Mouse (Mus musculus) E14TG2a.4 (cell line): ENCODE results near the gene Ogfod1.
A peak's percentile ranks its signal among the peaks of the same experiment; 100 is the strongest.

ENCODE experiments used
- H3K27me3 ChIP-seq: 2 replicates; pipeline ENCODE4 v1.6.1; 2014; ENCODE audit warnings: low read length, control low read depth; ENCODE audit not compliant: insufficient read depth
- H3K36me3 ChIP-seq: 2 replicates; pipeline ENCODE4 v1.6.1; 2014; ENCODE audit warnings: low read length, control low read depth; ENCODE audit not compliant: insufficient read depth
- H3K4me1 ChIP-seq: replicated peaks from 2 replicates; pipeline ENCODE4 v1.6.1; 2014; ENCODE audit warnings: low read depth, low read length, control low read depth
- H3K4me3 ChIP-seq: replicated peaks from 2 replicates; pipeline ENCODE4 v1.5.1; 2014; ENCODE audit warnings: mild to moderate bottlenecking, low read length
- H3K9me3 ChIP-seq: 2 replicates; pipeline ENCODE4 v1.6.1; 2014; ENCODE audit warnings: low read length, control low read depth
- CTCF ChIP-seq: conservative IDR thresholded peaks from 2 replicates; pipeline ENCODE4 v1.5.1; 2014; ENCODE audit warnings: low read length
- NANOG ChIP-seq: IDR thresholded peaks from 2 replicates; pipeline ENCODE4 v1.6.1; 2014; ENCODE audit warnings: borderline replicate concordance, low read length, mixed read lengths
- POU5F1 ChIP-seq: IDR thresholded peaks from 2 replicates; pipeline ENCODE4 v1.6.1; 2014; ENCODE audit warnings: low read length, borderline replicate concordance

Ogfod1 gene

GRCm38 (mm10) chr8:94094281-94094680 lies 57.3 kb downstream of the Ogfod1 start:
- Histone ChIP-seq H3K4me3 (no peak overlapping the region), H3K27me3 (no peaks in the 10 kb centered on the region), H3K36me3 (no peaks in the 10 kb centered on the region), H3K4me1 (peaks cover 36% of the 10 kb centered on the region), H3K9me3 (no peaks in the 10 kb centered on the region)
- no peak for TF ChIP-seq POU5F1
- peak; percentile 57 for TF ChIP-seq CTCF
- TF ChIP-seq NANOG, result no peak

DNA sequence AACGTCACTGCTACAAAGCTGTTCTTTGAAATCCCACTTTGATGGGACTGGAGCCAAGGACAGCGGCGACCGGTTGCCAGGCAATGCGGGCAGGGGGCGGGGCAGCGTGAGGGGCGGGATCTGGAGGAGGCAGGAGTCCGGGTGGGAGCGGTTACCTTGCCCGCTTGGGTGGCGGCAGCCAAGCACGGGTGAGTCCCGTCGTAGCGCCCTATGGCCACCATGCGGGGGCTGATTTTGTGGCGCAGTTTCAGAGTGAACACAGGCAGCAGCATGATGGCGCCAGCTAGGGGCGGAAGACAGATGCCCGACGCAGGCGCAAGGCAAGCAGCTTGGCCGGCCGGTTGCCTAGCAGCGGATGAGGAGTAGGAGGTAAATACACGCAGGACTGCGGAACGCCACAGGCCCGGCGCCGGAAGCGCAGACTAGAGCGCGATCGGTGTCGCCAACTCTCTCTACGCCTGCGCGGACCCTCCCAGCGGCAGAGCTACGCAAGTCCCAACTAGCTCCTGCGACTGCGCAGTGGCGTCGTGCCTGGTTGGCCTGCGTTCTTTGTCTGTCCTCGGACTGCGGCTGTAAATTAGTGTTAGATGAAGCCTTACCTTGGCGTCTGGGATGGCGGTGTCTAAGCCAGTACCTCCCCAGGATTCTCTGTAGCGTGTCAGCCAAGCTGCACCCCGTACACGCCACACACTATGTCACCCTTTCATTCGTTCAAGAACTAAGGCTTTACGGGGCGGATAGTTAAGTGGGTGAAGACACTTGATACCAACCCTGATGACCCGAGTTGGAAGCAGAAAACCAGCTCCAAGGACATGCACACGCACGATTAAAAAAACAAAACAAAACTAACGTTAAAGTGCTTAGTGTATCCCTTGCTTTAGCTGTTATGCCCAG lies 61.3 kb downstream of the Ogfod1 start, which contains the start of gene Bbs2:
TSS of gene Bbs2 (minus strand) at position 848 of the 894 bp plus-strand sequence.
- Histone ChIP-seq H3K27me3 (peaks cover 18% of the 10 kb centered on the region), H3K36me3 (no peaks in the 10 kb centered on the region), H3K4me1 (peaks cover 18% of the 10 kb centered on the region), H3K9me3 (no peaks in the 10 kb centered on the region), H3K4me3 (peak within 1 kb of the TSS; percentile 85)
- TF ChIP-seq CTCF (no peak; the same call in 1 of the 2 replicates), POU5F1 (no peak), NANOG (no peak)

GRCm38 (mm10) chr8:94098996-94099395 lies 62.0 kb downstream of the Ogfod1 start:
- Histone ChIP-seq H3K9me3 (no peaks in the 10 kb centered on the region), H3K4me3 (peak overlapping the region; percentile 85), H3K27me3 (peaks cover 23% of the 10 kb centered on the region), H3K36me3 (no peaks in the 10 kb centered on the region), H3K4me1 (peaks cover 14% of the 10 kb centered on the region)
- no peak for TF ChIP-seq POU5F1
- TF ChIP-seq NANOG, result no peak
- no peak for TF ChIP-seq CTCF

DNA sequence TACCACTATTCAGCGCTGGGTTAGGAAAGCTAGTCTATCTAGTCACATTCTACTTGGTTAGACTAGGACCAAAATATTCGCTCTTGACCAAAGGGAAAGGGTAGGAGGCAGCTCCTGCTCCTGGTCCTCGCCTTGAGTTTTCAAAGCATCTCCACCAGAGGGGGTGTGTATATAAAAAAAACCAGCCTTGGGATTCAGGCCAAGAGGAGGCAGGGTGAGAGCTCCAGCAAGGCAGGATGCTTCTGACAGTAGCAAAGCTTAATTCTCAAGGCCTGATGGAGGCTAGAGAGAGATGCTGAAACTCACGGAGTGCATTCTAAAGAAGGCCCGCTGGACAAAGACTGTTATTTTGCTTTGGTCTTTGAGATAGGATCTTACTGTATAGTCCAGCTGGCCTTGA lies 67.1 kb downstream of the Ogfod1 start:
- H3K4me1 ChIP-seq, result peaks cover 4% of the 10 kb centered on the region
- no peaks in the 10 kb centered on the region for H3K36me3 ChIP-seq
- TF ChIP-seq NANOG (no peak), CTCF (no peak), POU5F1 (no peak)
- no peaks in the 10 kb centered on the region for H3K9me3 ChIP-seq
- no peak overlapping the region for H3K4me3 ChIP-seq
- peaks cover 23% of the 10 kb centered on the region for H3K27me3 ChIP-seq

DNA sequence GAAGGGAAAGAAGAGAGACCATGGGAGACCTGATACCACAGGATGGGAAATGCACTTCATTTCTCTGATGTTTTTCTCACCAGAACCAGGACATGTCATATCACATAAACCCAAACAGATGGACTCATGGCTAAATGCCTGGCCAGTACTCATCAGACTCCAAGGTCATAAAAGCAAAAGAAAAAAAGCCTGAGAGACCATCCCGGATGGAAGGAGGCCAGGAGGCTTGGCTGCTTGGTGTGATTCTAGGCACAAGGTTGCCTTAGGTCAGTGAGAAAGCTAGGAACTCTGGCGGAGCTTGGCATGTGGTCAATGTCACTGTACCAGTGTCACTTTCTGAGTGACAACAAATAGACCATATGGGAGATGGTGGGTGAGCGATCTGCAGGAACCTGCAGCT lies 70.9 kb downstream of the Ogfod1 start:
- TF ChIP-seq CTCF (no peak), POU5F1 (no peak), NANOG (no peak)

GRCm38 (mm10) chr8:94109396-94109795 lies 72.4 kb downstream of the Ogfod1 start:
- H3K9me3 ChIP-seq, result no peaks in the 10 kb centered on the region
- H3K27me3 ChIP-seq, result no peaks in the 10 kb centered on the region
- peaks cover 15% of the 10 kb centered on the region for H3K4me1 ChIP-seq
- no peaks in the 10 kb centered on the region for H3K36me3 ChIP-seq
- TF ChIP-seq POU5F1, result no peak
- no peak for TF ChIP-seq NANOG
- TF ChIP-seq CTCF, result no peak
- H3K4me3 ChIP-seq, result no peak overlapping the region

More for the DNA sequence above, 70.9 kb downstream of the Ogfod1 start:
- Histone ChIP-seq H3K4me3 (no peak overlapping the region), H3K9me3 (no peaks in the 10 kb centered on the region), H3K27me3 (peaks cover 8% of the 10 kb centered on the region; the same call in 1 of the 2 replicates), H3K4me1 (0 out of 2 replicates have a peak, but pooled peaks cover 7% of the 10 kb centered on the region), H3K36me3 (no peaks in the 10 kb centered on the region)

GRCm38 (mm10) chr8:94109835-94110234 lies 72.8 kb downstream of the Ogfod1 start:
- Histone ChIP-seq H3K4me3 (no peak overlapping the region), H3K9me3 (no peaks in the 10 kb centered on the region), H3K36me3 (no peaks in the 10 kb centered on the region), H3K27me3 (no peaks in the 10 kb centered on the region), H3K4me1 (peaks cover 15% of the 10 kb centered on the region)
- TF ChIP-seq NANOG, result no peak
- no peak for TF ChIP-seq POU5F1
- peak; percentile 18; the same call in 1 of the 2 replicates for TF ChIP-seq CTCF

- Histone ChIP-seq H3K4me3 (no peak overlapping the region), H3K36me3 (no peaks in the 10 kb centered on the region), H3K9me3 (no peaks in the 10 kb centered on the region), H3K4me1 (peaks cover 15% of the 10 kb centered on the region), H3K27me3 (no peaks in the 10 kb centered on the region)
- no peak for TF ChIP-seq NANOG
- no peak for TF ChIP-seq POU5F1
These were observed 73.7 kb downstream of the Ogfod1 start for GRCm38 (mm10) chr8:94110526-94111177.

DNA sequence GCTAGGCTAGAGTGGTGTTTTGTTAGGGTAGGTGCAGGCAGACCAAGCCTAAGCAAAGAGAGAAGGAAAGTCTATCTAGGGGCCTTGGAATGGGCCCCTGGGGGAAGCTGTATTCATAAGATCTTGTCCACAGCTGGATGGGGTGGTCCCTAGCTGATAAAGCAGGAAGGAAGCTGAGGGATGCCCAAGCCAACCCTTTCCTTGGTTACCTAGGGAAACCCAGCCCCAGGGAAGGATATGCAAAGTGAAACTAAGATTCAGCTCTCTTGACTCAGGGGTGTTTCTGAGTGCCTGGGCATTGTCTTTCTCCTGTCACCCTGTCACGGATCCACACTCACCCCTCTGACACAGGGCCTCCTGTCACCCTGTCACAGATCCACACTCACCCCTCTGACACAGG lies 76.4 kb downstream of the Ogfod1 start:
- H3K27me3 ChIP-seq, result 0 out of 2 replicates have a peak, but pooled peaks cover 3% of the 10 kb centered on the region

More for the DNA sequence above, 76.4 kb downstream of the Ogfod1 start:
- Histone ChIP-seq H3K36me3 (no peaks in the 10 kb centered on the region), H3K4me3 (no peak overlapping the region), H3K4me1 (peaks cover 23% of the 10 kb centered on the region), H3K9me3 (no peaks in the 10 kb centered on the region)
- TF ChIP-seq POU5F1, result no peak
- TF ChIP-seq CTCF, result no peak
- no peak for TF ChIP-seq NANOG
